Mouse (Mus musculus): ENCODE measurements at regions not wholly inside any gene's neighbourhood (a gene's known extent, or its start where the extent isn't known, plus 50 kb on each side); places are given as distances from the start of the nearest gene placed in this dataset.

DNA sequence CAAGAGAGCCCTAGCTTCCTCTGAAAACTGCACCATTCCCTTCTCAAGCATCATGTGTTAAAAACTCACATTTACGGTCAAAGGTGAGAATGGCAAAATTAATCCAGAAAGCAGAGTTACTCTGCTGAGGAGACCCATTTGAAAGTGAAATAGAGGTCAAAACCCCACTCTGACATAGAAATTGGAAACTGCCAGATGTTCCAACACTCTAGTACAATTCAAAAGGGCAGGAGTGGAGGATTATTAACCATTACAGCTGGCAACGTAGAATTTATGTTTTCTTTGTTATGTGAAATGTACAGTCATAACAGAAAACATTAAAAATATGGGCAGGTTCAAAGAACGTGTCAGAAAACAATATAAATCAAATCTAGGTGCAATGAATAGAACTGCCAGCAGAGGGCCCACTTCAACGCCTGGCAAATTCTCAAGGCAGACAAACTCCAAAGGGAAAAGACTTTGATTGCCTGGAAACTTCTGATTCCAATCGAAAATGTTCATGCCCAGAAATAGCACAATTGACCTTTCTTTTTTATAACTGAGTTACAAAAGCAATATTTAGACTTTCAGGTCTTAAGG, 54.2 kb upstream of the Rfpl4b start:
- peak; percentile 71 to 81 for DNase-seq
- intact Hi-C loops (cut with DNase I): loop anchor here (2.0 kb wide), 1 partner anchor 165 kb away; no protein-coding TSS in a partner anchor

DNA sequence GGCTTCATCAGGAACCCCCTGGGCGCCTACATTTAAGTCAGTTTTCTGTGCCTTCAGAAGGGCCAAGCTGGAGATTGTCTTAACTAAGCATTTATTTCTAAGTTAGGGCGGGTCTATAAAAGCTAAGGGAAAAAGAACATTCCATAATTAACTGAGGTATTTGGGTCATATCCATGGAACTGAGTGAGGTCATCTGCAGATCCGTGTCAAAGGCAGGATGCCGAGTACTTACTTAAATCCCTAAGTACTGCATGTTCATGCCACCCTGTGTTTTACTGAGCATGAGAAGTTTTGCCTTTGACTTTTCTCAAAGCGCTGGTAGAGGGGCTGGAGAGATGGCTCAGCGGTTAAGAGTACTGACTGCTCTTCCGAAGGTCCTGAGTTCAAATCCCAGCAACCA, 57.7 kb upstream of the Rfpl4b start:
- DNase-seq: no peak
- intact Hi-C loops (cut with DNase I): loop anchor here (2.0 kb wide), 1 partner anchor 88 kb away; no protein-coding TSS in a partner anchor

DNA sequence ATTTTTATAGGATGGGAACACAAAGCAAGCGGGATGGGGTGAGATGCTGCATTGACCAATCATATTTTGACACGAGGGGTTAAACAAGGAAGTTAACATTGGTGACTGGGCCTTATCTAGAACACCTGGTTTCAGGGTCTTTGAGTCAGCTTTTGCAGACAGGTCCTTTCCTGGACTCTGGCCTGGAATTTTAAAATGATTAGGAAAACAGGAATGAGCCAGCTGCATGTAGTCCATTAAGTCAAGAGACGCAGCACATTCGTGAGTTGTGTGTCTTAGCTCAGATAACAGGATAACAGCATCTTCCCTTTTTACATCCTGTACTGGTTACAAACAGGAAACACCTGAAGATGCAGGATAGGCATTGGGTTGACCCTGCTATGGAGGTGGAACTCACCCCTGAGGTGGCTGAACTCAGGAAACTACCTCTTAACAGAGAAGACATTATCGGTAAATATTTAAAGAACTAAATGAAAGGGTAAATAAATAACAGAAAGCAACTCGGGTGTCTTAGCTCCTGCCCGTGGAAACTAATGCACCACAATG, 59.1 kb upstream of the Rfpl4b start:
- intact Hi-C loops (cut with DNase I): loop anchor here (5.0 kb wide), 1 partner anchor 102 kb away; no protein-coding TSS in a partner anchor

DNA sequence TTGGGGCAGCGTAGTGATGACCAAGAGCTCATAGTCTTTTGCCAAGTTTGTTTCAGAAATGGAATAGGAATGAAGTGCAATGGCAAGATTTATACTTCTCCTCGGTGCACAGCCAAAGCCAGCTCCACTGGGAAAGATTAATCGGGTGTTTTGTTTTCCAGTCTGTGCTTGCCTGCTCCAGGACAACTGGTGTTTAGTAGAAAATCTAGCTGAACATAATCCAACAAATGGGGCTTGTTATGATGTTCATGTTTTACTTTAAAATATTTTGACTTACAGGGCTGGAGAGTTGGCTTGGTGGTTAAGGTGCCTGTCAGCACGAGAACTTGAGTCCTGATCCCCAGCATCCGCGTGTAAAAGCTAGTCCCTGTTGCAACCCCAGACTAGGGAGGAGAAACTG, 60.6 kb upstream of the Rfpl4b start:
- DNase-seq: peak; percentile 31 to 52
- intact Hi-C loops (cut with DNase I): loop anchor here (5.0 kb wide), 1 partner anchor 100 kb away; no protein-coding TSS in a partner anchor

More for the DNA sequence above, 59.1 kb upstream of the Rfpl4b start:
- peak; percentile 16 to 21 for DNase-seq

DNA sequence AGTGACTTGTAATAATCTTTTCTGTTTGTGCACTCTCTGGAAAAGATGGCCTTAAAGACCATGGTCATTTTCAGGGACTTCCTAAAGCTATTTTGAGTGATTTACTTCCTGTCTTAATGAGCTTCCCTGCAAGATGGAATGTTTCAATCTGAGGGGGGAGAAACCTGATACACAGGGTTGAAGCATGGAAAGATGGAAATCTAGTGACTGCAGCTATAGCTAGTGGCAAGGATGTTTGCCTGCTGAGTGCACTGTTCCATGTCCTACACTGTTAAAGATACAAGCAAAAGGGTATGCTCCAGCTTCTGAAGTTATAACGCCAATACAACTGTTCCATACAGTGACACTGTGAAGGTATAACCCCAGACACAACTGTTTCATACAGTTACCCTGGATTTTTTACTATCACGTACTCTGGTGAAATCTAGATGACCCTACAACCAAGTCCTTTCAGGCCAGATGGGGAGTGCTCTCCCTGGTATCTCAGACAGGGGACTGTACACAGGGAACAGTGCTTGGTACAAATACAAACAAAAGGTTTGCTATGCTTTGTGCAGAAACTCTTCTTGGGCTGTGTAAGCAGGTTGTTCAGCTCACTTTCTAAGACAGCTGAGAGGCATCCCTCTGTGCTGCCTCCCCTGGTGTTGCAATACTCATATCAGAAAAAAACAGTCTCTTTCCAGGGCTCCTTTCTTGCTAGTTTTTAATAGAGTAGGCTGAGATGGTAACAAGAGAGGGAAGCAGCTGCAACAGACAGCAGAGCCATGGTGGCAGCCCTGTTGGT, 62.4 kb upstream of the Rfpl4b start:
- intact Hi-C loops (cut with DNase I): loop anchor here (2.0 to 5.0 kb wide), 2 partner anchors 23 to 98 kb away; no protein-coding TSS in a partner anchor
- DNase-seq: peak in 1 of 2 experiments; percentile 21

DNA sequence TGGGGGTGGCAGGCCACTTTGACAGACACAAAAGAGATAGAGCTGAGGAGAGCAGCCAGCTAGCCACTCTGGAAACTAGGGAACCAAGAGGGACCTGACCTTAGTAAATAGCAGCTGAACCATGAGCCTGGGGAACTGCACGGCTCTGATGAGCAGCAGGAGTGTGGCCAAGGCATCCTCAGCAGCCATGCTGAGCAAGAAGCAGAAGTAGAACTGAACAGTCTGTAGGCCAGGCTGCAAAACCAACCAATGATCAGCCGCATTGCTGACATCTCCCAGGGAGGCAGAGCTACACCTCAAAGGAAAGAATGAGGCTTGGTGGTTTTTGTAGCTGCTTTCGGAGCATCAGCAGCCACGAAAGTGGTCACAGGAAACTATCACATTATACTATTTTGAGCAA, 63.1 kb upstream of the Rfpl4b start:
- intact Hi-C loops (cut with DNase I): loop anchor here (2.0 to 5.0 kb wide), 2 partner anchors 22 to 98 kb away; no protein-coding TSS in a partner anchor
- DNase-seq: no peak

DNA sequence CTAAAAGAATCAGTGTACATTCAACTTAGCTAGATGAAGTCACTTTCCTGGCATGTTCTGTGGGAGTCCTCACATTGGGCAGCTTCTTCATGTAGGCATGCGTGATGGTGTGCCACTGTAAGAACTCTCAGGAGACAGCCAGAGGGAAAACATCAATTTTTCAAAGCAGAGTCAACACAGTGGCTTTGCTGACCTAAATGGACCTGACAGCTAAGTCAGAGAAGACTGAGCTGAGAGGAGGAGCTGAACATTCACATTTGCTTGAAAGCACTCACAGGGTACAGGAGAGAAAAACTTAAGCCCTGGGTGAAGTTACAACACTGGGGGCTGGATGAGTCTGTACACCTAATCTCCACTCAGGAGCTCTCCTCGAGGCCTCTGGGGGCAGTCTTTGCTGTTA, 64.9 kb upstream of the Rfpl4b start:
- DNase-seq: no peak
- intact Hi-C loops (cut with DNase I): no loop called here

DNA sequence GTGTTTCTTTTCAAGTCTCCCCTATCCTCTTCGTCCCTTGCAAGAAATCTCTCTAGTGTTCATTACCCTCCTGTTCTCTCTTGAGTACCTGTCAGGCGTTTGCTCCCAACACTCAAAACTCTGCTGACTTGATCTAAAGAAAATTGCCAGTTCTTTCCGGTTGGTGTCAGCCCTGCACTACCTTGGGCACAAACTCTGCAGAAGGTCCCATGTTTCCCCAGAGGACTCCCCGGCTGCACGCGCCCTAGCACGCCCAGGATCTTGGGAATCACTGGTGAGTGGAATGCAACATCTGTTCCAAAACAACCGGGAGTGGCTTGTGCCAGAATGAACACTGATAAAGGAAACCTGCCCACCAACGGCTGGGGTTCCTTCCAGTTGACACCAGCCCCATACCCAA, 66.3 kb upstream of the Rfpl4b start:
- peak; percentile 43 to 51 for DNase-seq
- intact Hi-C loops (cut with DNase I): loop anchor here (1.0 kb wide), 1 partner anchor 151 kb away; no protein-coding TSS in a partner anchor

DNA sequence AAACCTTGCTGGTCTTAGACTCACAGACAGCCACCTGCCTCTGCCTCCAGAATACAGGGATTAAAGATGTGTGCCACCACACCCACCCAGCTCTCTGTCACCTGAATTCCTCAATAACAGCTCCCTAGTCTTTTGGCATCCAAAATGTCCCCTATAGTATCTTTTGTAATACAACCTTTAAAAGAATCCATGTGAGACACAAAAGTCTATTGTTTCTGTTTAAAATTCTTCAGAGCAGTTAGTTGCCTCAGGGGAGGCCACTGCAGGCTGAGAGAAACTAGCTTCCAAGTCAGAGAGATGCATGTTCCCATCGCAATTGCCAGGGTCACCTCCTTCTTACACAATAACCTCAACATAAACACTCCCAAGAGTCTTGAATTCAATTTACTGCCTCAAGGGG, 70.6 kb upstream of the Lama4 start:
- DNase-seq: no peak
- intact Hi-C loops (cut with DNase I): no loop called here

DNA sequence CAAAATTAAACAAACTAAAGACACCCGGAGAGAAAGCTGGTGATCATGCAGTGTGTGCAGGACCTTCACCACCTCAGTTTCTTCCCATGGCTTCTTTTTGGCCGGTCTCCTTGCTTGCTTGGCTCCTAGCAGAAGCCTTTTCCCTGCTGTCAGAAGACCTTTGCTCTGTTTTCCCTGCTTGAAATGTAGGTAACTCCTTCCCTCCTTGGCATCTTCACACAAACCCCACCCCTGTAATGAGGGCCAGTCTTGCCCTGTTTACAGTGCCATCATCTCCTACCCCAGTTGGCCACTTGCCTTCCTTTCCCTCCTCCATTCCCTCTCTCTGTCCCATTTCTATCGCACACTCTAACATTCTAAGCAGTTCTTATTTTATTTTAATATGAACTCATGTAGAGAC, 69.7 kb upstream of the Lama4 start:
- intact Hi-C loops (cut with DNase I): no loop called here
- DNase-seq: no peak

DNA sequence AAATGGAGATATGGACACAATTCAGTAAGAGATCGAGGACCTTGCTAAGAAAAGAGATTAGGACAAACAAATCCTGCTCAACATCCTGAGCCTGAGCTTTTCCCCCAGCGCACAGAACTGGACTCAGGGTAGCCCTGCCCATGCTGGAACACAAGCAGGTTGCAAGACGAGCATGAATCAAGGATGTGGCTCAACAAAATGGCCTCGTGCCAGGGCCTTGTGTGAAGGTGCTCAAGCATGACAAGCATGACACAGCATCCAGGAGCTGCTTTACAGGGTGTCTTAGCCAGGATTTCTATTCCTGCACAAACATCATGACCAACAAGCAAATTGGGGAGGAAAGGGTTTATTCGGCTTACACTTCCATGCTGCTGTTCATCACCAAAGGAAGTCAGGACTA, 67.7 kb upstream of the Lama4 start:
- intact Hi-C loops (cut with DNase I): no loop called here
- no peak for DNase-seq

DNA sequence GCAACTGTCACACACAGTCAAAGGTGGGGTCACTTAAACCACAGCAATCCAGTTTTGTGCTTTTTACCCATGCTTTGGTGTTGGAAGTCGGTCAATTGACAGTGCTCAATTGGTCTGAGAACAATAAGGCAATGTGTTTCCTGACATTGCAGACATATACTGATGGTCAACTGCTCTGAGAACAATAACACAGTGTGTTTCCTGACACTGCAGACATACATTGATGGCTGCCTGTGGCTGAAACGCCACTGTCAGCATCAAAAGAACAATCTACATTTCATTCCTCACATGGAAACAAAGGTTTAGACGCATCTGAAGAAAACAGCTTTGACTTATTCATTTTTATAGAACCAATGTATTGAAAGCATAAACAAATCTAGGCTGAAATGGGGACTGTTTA, 59.2 kb upstream of the Lama4 start:
- DNase-seq: no peak
- intact Hi-C loops (cut with DNase I): loop anchor here (2.0 kb wide), 1 partner anchor 21 kb away; no protein-coding TSS in a partner anchor

DNA sequence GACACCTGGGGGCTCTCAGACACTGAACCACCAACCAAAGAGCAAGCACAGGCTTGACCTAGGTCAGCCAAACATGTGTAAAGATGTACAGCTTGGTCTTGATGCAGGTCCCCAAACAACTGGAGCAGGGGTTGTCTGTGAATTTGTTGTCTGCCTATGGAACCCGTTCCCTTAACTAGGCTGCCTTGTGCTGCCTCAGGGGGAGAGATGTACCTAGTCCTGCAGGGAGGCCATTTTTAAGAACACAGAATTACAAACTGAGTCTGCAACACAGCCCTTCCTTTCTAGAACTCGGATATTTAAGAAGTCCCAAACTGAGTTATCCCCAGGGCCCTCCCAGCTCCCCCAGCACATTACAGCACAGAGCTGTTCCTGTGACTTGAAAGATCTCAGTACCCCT, 57.5 kb upstream of the Lama4 start:
- DNase-seq: no peak
- intact Hi-C loops (cut with DNase I): loop anchor here (2.0 kb wide), 1 partner anchor 23 kb away; no protein-coding TSS in a partner anchor

DNA sequence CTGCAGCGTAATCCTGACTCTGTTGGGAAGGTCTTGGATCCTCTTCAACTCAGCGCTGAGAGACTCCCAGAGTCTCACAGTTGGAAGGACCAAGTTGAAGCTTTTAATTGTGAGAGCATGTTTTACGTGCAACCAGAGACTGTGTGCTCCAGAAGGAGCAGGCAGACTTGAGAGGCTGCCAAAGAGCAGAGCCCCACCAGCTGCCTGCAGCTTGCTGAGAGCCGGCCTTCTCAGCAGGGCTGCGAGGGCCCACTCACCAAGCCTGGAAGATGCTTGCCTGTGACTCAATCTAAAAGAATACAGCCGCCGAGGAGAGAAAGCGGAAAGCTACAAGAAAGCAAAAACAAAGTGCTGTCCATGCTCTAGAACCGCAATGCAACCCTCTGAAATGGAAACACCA, 57.0 kb upstream of the Lama4 start:
- intact Hi-C loops (cut with DNase I): no loop called here

DNA sequence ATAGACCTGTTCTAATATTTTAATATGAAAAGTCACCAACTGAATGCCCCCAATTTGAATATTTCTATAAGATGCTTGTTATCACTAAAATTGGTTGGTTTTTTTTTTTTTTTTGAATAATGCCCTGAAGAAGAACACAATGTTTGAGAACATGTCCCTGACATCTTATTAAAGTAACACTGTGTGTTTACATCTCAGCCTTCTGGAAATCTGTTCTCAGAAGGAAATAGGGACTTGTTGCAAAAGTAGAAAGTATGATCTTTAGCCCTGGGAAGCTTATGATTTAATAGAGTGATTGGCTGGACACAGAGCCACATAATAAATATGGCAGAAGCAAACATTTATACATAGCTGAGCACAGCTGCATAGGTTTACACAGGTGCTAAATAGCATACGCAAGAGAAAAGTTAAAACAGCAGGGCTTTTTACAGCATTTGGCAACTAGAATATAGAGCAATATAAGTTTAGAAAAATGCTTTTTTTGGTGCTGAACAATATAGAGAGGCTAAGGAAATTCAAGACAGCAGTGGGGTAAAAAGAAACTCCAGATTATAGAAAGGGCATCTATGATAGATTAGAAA, 56.1 kb upstream of the Lama4 start:
- intact Hi-C loops (cut with DNase I): no loop called here
- no peak for DNase-seq

More for the DNA sequence above, 57.0 kb upstream of the Lama4 start:
- DNase-seq: peak; percentile 87 to 90

DNA sequence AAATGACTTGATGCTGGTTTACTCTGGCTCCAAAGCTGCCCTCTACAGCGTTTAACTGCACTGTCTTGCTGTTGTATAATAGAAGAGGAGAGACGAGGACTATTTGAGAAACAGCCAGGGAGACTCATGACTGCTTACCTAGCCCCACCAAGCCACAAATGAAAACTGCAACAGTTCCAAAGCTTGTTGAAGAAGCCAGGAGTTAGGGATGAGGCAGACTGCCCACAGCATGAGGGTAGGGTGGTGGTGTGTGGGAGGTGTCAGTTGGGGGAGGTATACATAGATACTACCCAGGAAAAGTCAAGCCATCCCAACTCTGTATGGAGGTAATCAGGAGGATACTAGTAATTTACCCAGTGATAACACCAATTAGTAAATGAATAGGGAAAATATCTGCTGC, 55.5 kb upstream of the Lama4 start:
- intact Hi-C loops (cut with DNase I): no loop called here
- DNase-seq: no peak

DNA sequence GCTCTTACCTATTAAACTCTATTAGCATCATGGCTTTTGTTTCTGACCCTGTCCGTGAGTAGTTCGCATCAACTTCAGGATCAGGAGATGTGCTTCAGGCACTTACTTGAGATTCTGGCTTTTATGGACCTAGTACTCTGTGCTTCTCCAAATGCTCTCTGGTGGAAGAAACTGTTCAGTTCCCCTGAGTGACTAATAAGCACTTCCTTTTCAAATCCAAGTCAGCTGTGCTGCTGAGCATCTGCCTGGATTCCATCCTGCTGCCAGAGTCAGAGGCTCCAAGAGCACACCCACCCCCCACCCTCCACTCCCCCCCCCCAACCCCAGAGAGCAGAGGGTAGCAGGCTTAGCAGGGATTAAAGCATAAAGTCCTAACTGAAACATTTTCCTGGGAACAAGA, 52.3 kb upstream of the Lama4 start:
- DNase-seq: no peak
- intact Hi-C loops (cut with DNase I): no loop called here

All from heart, postnatal 10 days (tissue).